Mouse (Mus musculus): ENCODE measurements at regions not wholly inside any gene's neighbourhood (a gene's known extent, or its start where the extent isn't known, plus 50 kb on each side); places are given as distances from the start of the nearest gene placed in this dataset.

DNA sequence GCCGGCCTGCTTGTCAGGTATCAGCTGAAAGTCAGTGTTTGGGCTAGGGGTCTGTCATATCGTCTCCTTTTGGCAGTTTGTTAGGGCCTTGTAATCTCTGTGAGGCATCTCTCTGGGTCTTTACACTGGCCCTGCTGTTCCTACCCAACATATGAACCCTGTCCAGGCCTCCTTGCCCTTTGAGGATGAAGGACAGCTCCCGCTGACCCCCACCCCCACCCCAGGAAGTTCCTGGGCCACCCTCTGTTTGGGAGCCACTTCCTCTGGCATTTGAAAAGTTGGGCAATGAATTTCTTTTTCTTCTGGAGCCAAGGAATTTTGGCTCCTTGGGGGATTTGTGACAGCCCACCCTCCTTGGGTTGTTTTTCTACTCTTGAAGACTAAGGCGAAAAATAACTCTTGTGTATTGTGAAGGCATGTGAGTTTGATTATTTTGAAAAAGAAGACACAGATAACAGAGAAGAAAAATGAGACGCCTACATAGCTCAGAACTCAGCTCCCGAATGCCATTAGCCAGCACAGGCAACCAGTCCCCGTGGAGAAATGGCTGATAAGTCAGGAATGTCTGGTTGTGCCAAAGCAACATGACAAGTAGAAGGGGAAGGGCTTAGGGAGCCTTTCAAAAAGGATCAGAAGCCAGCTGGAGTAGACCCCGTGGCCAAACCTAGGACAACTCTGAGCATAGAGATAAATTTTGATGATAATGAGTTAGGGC is 249.5 kb downstream of the Gm49356 start:
- DNase-seq (ENCODE audit: low read depth), result no peak

GRCm38 (mm10) chr15:59141621-59142020 is 252.5 kb downstream of the Gm49356 start:
- no peak for DNase-seq (ENCODE audit: low read depth)

DNA sequence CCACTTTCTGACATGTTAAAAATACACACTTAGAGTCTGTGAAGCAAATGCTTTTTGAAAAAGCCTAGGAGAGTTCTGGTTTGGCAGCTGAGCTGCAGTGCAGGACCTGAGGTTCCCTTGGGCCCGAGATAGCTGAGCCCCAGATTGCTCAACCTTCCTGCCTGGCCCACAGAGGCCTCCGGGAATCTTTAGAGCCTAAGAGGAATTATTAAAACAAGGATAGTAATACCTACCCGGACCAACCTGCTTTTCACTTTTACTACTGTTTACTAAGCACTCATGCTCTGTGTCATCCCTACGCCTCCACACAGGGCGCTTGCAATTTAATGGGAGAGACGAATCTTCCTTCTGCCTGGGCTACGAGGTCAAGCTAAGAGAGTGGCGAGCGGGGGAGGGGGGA is 253.4 kb downstream of the Gm49356 start:
- DNase-seq (ENCODE audit: low read depth), result no peak

GRCm38 (mm10) chr15:59143891-59144290 is 254.8 kb downstream of the Gm49356 start:
- DNase-seq (ENCODE audit: low read depth), result no peak

GRCm38 (mm10) chr15:59145679-59146078 is 256.6 kb downstream of the Gm49356 start:
- peak; percentile 35 for DNase-seq (ENCODE audit: low read depth)

DNA sequence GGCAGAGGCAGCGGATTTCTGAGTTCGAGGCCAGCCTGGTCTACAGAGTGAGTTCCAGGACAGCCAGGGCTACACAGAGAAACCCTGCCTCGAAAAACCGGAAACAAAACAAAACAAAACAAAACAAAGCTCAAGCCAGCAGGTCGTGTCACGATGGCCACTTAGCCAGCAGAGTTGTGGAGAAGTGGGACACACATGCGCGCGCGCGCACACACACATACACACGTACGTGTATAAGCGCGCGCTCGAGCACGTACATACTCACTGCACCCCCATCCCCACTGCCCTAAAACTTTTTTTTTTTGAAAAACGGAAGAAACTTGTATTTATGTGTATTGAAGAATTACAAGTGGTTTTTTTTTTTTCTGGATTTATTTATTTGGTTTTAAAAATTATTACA is 257.0 kb downstream of the Gm49356 start:
- no peak for DNase-seq (ENCODE audit: low read depth)

- no peak for DNase-seq (ENCODE audit: low read depth)
These were observed 257.5 kb downstream of the Gm49356 start for GRCm38 (mm10) chr15:59146586-59147085.

DNA sequence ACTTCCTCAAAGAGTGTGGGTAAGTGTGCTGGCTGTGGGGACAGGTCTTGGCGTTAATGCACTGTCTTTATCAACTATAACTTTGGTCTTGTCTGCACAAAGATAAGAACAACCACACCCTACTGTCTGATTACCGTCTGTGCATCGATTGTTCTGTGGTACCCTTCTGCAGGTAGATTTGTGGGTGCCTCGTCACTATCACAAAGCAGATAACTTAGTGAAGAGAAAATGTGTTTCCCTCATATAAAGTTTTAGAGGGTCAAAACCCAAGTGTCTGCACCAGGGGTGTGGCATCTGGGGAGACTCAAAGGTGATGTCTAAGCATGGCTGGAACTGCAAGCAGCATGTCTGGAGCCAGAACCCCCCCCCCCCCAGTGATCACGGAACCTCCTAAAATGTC is 259.4 kb downstream of the Gm49356 start:
- DNase-seq (ENCODE audit: low read depth), result no peak

- DNase-seq (ENCODE audit: low read depth), result no peak
These were observed 262.4 kb downstream of the Gm49356 start for GRCm38 (mm10) chr15:59151506-59151905.

GRCm38 (mm10) chr15:59152786-59153388 is 263.8 kb downstream of the Gm49356 start:
- DNase-seq (ENCODE audit: low read depth), result no peak

GRCm38 (mm10) chr15:59153416-59154250 is 264.5 kb downstream of the Gm49356 start:
- DNase-seq (ENCODE audit: low read depth), result no peak

DNA sequence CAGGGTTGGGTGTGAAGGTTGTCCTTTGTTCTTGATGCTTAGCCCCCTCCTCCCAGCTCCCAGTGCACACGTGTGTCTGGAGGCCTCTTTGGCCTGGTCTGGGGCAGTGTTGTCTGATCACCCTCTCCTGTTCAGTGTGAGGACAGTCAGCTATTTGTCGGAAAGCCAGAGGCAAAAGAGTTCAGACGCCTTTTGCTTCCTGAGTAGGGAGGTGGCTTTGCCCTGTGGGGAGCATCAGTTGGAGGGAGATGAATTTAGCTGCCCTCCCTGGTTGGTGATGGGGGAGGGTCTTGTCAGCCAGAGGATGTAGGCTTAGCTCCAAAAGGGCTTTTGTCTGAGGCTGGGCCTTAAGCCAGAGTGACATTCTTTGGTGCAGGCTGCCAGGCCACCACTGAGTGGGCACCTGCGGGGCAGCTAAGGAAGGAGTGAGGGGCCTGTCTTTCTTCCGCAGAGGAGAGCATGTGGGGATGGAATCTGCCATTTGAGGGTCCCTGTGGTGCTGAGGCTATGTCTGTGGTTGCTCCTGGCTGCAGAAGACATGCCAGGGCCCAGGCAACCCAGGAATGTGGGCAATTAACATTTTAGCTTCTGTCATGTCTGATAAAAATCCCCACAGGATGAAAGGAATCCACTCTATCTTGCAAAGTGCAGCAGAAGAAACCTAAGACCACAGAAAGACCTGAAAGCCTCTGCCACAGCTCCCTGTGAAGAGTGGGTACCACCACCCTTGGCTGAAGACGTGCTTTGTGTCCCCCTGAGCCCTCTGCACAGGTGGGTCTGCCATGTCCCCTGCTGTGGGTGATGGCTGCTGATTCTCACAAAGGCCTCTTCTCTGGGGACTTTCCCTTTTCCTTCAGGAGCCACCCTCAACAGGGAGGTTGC is 265.6 kb downstream of the Gm49356 start:
- DNase-seq (ENCODE audit: low read depth), result no peak

DNA sequence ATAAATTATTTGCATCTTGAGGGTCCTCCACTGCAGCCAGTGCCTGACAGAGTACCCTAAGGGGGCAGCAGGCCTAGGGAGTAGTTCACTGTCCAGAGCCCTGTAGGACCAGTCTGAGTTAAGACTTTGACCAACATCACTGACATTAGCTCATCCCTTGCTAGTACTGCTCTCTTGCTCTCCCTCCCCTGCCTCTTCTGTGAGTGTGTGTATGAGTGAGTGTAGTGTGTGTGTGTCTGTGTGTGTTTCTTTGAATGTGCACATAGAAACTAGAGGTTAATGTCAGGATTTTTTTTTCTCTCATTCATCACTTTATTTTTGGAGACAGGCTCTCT is 266.2 kb downstream of the Gm49356 start:
- DNase-seq (ENCODE audit: low read depth), result no peak

DNA sequence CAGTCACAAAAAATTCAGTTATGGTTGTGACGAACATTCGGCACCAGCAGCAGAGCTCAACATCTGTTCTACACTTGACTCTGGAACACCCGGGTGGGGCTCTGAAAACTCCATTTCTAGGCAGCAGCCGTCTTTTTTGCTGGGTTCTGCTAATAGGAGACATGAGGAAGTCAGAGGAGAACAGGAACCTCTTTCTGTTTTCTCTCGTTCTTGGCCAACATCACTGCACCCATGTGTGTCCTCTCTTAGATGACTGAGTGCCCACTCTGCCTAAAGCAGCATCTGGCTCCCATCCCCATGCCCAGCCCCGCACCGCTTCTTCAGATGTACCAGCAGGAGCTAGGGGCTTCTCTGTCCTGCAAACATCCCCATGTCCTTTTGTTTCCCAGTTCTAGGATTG is 267.2 kb downstream of the Gm49356 start:
- no peak for DNase-seq (ENCODE audit: low read depth)

- DNase-seq (ENCODE audit: low read depth), result no peak
These were observed 269.7 kb downstream of the Gm49356 start for GRCm38 (mm10) chr15:59158760-59159159.

DNA sequence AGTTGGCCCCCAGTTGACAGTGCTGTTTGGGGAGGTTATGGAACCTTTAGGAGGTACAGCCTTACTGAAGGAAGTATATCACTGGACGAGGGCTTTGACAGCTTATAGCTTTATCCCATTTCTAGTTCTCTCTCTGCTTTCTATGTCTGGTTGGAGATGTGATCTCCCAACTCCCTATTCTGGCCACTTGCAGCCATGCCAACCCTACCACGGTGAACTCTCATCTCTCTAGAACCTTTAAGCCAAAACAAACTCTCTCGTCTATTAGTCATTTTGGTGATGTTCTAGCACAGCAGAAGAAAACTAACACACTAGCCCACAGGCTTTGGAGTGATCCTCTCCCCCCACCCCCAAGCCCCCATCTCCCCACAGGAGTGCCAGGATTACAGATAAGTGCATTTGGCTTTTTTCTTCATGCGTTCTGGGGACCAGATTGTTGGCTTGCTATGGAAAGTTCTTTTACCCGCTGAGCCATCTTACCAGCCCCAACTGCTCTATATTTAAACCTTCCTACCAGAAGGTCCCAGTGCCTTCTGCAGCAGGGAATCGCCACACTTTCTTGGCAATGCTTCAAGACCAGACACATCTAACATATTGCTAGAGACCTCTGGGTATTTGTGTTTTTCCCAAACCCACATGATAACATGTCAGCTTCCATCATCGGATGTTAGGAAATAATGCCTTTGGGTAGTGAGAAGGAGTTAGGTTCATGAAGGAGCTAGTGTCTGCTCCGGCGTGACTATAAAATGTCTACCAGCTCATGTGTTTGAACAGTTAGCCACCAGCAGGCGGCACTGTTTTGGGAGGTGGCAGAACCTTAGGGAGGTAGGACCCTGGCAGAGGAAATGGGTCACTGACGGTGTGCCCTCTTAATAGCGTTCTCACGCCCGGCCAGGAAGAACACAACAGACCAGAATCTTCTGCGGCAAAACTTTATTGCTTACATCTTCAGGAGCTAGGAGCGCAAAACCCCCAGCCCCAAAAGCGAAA is 272.1 kb downstream of the Gm49356 start:
- DNase-seq (ENCODE audit: low read depth), result no peak

DNA sequence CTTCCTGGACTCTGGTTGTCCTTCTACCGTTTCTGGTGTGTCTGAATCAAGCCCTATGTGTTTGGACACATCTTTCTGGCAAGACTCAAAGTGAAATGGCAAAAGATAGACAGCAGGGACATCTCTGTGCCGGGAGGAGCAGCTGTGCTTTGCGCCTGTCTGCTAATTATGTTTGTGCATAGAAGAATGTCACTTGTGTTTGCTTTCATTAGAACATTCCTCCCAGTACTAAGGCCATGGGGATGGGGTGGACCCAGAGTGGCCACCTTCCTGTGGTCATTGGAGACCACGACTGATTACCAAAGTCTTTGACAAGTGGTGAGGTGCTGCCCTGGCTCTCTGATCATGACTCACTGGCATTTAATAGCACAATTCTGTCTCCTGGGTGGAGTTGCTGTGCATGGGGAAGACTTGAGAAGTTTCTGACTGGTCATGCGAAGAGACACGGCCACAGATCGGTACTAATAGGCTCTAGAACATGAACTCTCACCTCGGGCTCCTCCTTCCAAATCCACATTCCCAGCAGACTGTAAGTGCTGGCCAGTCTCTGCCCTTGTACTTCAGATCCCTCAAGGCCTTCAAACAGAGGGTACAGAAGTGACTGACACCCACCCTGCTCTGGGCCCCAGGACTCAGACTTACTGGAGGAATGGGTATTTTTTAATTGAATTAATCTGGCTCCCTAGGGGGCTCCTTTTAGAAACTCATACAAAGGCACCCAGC is 279.0 kb downstream of the Gm49356 start:
- DNase-seq (ENCODE audit: low read depth), result no peak

GRCm38 (mm10) chr15:59168660-59169170 is 279.6 kb downstream of the Gm49356 start:
- DNase-seq (ENCODE audit: low read depth), result no peak

DNA sequence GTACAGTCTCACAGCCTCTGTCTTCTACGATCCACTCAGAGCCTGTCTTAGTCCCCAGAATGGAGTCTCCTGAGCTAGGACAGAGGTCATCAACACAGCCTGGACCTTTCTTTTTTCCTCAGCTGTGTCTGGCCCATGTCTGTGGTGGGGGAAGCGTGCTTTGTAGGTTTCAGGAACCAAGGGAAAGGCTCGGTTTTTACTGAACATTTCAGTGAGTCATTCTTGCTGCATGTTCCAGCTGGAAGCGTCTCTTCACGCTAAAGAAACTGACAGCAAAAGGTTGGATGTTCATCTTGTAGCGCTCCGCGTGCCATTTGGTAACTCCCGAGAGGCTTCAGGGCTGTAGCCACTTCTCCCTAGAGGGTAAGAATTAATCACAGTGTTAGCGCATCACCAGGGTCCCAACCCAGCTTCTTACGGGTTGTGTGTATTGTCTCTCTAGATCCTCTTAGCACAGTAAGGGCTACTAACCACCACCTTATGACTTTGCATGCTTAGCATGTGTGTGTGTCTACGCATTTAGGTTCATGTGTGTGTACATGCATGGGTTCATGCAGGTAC is 280.2 kb downstream of the Gm49356 start:
- DNase-seq (ENCODE audit: low read depth), result no peak
